Mouse (Mus musculus) cerebellum, adult 2 months (tissue): Measurements from ENCODE around the gene Atp13a1.

Experiments
- CTCF ChIP-seq: fragments of 200-500 bp; IDR thresholded peaks from 2 replicates; pipeline ENCODE4 v1.5.1; 2011; ENCODE audit warnings: low read depth, mild to moderate bottlenecking, control low read depth, low read length, moderate library complexity, borderline replicate concordance; ENCODE audit not compliant: insufficient read depth
- POLR2A ChIP-seq: fragments of 200-500 bp; IDR thresholded peaks from 2 replicates; pipeline ENCODE4 v1.6.1; 2011; ENCODE audit warnings: low read length, control low read depth, borderline replicate concordance; ENCODE audit not compliant: insufficient read depth

- TF ChIP-seq POLR2A (no peak), CTCF (no peak)
These were observed 14.1 kb downstream of the Atp13a1 start for GRCm38 (mm10) chr8:69805086-69805485.
